Mouse (Mus musculus) stomach, embryonic 16.5 days (tissue): Measurements from ENCODE around the gene Foxn2. TPM values are rescaled to one million over a fixed set of nuclear protein-coding genes. Genes with fewer than 3 reads are reported as not detected.
A peak's percentile ranks its signal among the peaks of the same experiment; 100 is the strongest.

ENCODE experiments used
- ATAC-seq: fragments of 200-750 bp; cut with Nextera tagmentation; 2 replicates; pipeline ENCODE4 v1.8.0; 2017; ENCODE audit warnings: moderate number of reproducible peaks, moderate TSS enrichment; ENCODE audit not compliant: insufficient read depth, low FRiP score
- H3K27ac ChIP-seq: fragments of 300-500 bp; sonication (generic); 2 replicates; pipeline ENCODE4 v1.5.1; 2014; ENCODE audit warnings: low read length
- H3K27me3 ChIP-seq: fragments of 300-500 bp; sonication (generic); 2 replicates; pipeline ENCODE4 v1.6.1; 2014; ENCODE audit warnings: low read length, control low read depth, mixed read lengths; ENCODE audit not compliant: control insufficient read depth, insufficient read depth
- H3K36me3 ChIP-seq: fragments of 300-500 bp; sonication (generic); 2 replicates; pipeline ENCODE4 v1.6.1; 2014; ENCODE audit warnings: low read length; ENCODE audit not compliant: control insufficient read depth, insufficient read depth
- H3K4me1 ChIP-seq: fragments of 300-500 bp; sonication (generic); 2 replicates; pipeline ENCODE4 v1.6.1; 2014; ENCODE audit warnings: low read length, control low read depth, mixed read lengths; ENCODE audit not compliant: control insufficient read depth, insufficient read depth
- H3K4me2 ChIP-seq: fragments of 300-500 bp; sonication (generic); 2 replicates; pipeline ENCODE4 v1.6.1; 2014; ENCODE audit warnings: low read depth, low read length, mixed read lengths
- H3K4me3 ChIP-seq: fragments of 300-500 bp; sonication (generic); replicated peaks from 2 replicates; pipeline ENCODE4 v1.5.1; 2014; ENCODE audit warnings: mild to moderate bottlenecking, low read length
- H3K9ac ChIP-seq: fragments of 300-500 bp; sonication (generic); 2 replicates; pipeline ENCODE4 v1.6.1; 2014; ENCODE audit warnings: low read length
- H3K9me3 ChIP-seq: fragments of 300-500 bp; sonication (generic); replicated peaks from 2 replicates; pipeline ENCODE4 v1.6.1; 2016; ENCODE audit warnings: low read length, control low read depth; ENCODE audit not compliant: control insufficient read depth
- WGBS: fragments of 180-500 bp; shearing (Covaris S2); extraction: QIAGEN DNeasy Blood & Tissue Kit; methylation state at CpG from one replicate; pipeline ENCODE4 v1.1.7; 2014; 5-methylcytosine and 5-hydroxymethylcytosine counted together
- polyA plus RNA-seq: library from polyadenylated mRNA; unstranded; fragments of >200 nt; fragmentation: Nextera tagmentation; extraction: Ambion mirVana; gene quantifications from 2 replicates; pipeline ENCODE4 v1.2.1, GENCODE M21; 2015

Gene Foxn2
- polyA plus RNA-seq, result 19.5 and 20.3 TPM in 2 replicates

GRCm38 (mm10) chr17:88440285-88441000 is at the start of gene Foxn2:
Foxn2 (plus strand) TSS chr17:88440711.
- peak within 1 kb of the TSS; percentile 83 for H3K4me2 ChIP-seq
- H3K27me3 ChIP-seq, result no peaks in the 10 kb centered on the region
- 0 out of 2 replicates have a peak, but pooled peaks cover 11% of the 10 kb centered on the region for H3K4me1 ChIP-seq
- H3K9ac ChIP-seq, result peak within 1 kb of the TSS; percentile 97
- peak within 1 kb of the TSS; percentile 96 for H3K4me3 ChIP-seq
- WGBS, result under 1% methylated on average over 63 of the region's 93 CpGs
- peak; percentile 94 for ATAC-seq
- H3K27ac ChIP-seq, result peak within 1 kb of the TSS; percentile 95
- no peaks in the 10 kb centered on the region for H3K36me3 ChIP-seq
- no peaks in the 10 kb centered on the region; the same call in 1 of the 2 replicates for H3K9me3 ChIP-seq

GRCm38 (mm10) chr17:88397501-88397900 is 43.0 kb upstream of the Foxn2 start:
- H3K9me3 ChIP-seq, result no peaks in the 10 kb centered on the region
- no peak overlapping the region for H3K27ac ChIP-seq
- H3K36me3 ChIP-seq, result no peaks in the 10 kb centered on the region
- H3K9ac ChIP-seq, result no peak overlapping the region
- H3K4me3 ChIP-seq, result no peak overlapping the region
- no peaks in the 10 kb centered on the region for H3K27me3 ChIP-seq
- H3K4me1 ChIP-seq, result no peaks in the 10 kb centered on the region
- no peak overlapping the region for H3K4me2 ChIP-seq
- no peak for ATAC-seq
- WGBS, result 88% methylated on average over 6 of the region's 6 CpGs

- no peak overlapping the region for H3K4me3 ChIP-seq
- H3K27ac ChIP-seq, result no peak overlapping the region
- no peaks in the 10 kb centered on the region for H3K4me1 ChIP-seq
- no peaks in the 10 kb centered on the region for H3K36me3 ChIP-seq
- H3K9ac ChIP-seq, result no peak overlapping the region
- H3K27me3 ChIP-seq, result no peaks in the 10 kb centered on the region
- no peak for ATAC-seq
- no peaks in the 10 kb centered on the region for H3K9me3 ChIP-seq
- WGBS, result 86% methylated on average over 6 of the region's 6 CpGs
- H3K4me2 ChIP-seq, result no peak overlapping the region
Measured at GRCm38 (mm10) chr17:88398090-88398489, 42.4 kb upstream of the Foxn2 start.

- Histone ChIP-seq H3K27ac (no peak overlapping the region), H3K4me3 (no peak overlapping the region), H3K36me3 (no peaks in the 10 kb centered on the region), H3K9ac (no peak overlapping the region), H3K4me1 (no peaks in the 10 kb centered on the region), H3K4me2 (no peak overlapping the region), H3K9me3 (no peaks in the 10 kb centered on the region), H3K27me3 (no peaks in the 10 kb centered on the region)
- 73% methylated on average over 4 of the region's 4 CpGs for WGBS
- no peak for ATAC-seq
Measured at GRCm38 (mm10) chr17:88398854-88399253, 41.7 kb upstream of the Foxn2 start.

GRCm38 (mm10) chr17:88400122-88400521 is 40.4 kb upstream of the Foxn2 start:
- Histone ChIP-seq H3K9me3 (no peaks in the 10 kb centered on the region), H3K4me2 (no peak overlapping the region), H3K27ac (no peak overlapping the region), H3K4me1 (0 out of 2 replicates have a peak, but pooled peaks cover 2% of the 10 kb centered on the region), H3K36me3 (no peaks in the 10 kb centered on the region), H3K9ac (no peak overlapping the region), H3K27me3 (peaks cover 8% of the 10 kb centered on the region; the same call in 1 of the 2 replicates), H3K4me3 (no peak overlapping the region)
- WGBS, result 55% methylated on average over 6 of the region's 6 CpGs
- ATAC-seq, result no peak

- Histone ChIP-seq H3K4me1 (0 out of 2 replicates have a peak, but pooled peaks cover 3% of the 10 kb centered on the region), H3K4me3 (no peak overlapping the region), H3K9ac (no peak overlapping the region), H3K27me3 (peaks cover 9% of the 10 kb centered on the region; the same call in 1 of the 2 replicates), H3K9me3 (no peaks in the 10 kb centered on the region), H3K36me3 (no peaks in the 10 kb centered on the region), H3K27ac (no peak overlapping the region), H3K4me2 (no peak overlapping the region)
- no peak for ATAC-seq
- WGBS, result 59% methylated on average over 15 of the region's 15 CpGs
Measured at GRCm38 (mm10) chr17:88400702-88401475, 39.6 kb upstream of the Foxn2 start.

- no peak overlapping the region for H3K4me2 ChIP-seq
- H3K36me3 ChIP-seq, result no peaks in the 10 kb centered on the region
- no peak for ATAC-seq
- H3K4me1 ChIP-seq, result 0 out of 2 replicates have a peak, but pooled peaks cover 3% of the 10 kb centered on the region
- H3K4me3 ChIP-seq, result no peak overlapping the region
- H3K27ac ChIP-seq, result no peak overlapping the region
- no peaks in the 10 kb centered on the region for H3K9me3 ChIP-seq
- 84% methylated on average over 6 of the region's 6 CpGs for WGBS
- H3K27me3 ChIP-seq, result peaks cover 9% of the 10 kb centered on the region; the same call in 1 of the 2 replicates
- H3K9ac ChIP-seq, result no peak overlapping the region
Measured at GRCm38 (mm10) chr17:88403269-88403668, 37.2 kb upstream of the Foxn2 start.

GRCm38 (mm10) chr17:88404471-88404870 is 36.0 kb upstream of the Foxn2 start:
- no peak for ATAC-seq
- Histone ChIP-seq H3K36me3 (no peaks in the 10 kb centered on the region), H3K9me3 (no peaks in the 10 kb centered on the region), H3K27me3 (peaks cover 9% of the 10 kb centered on the region; the same call in 1 of the 2 replicates), H3K9ac (no peak overlapping the region), H3K27ac (no peak overlapping the region), H3K4me3 (no peak overlapping the region), H3K4me1 (0 out of 2 replicates have a peak, but pooled peaks cover 3% of the 10 kb centered on the region), H3K4me2 (0 out of 2 replicates have a peak overlapping the region, but pooled peaks have one; percentile 40)
- WGBS, result 19% methylated on average over 6 of the region's 6 CpGs

GRCm38 (mm10) chr17:88405076-88405475 is 35.4 kb upstream of the Foxn2 start:
- Histone ChIP-seq H3K27me3 (peaks cover 9% of the 10 kb centered on the region; the same call in 1 of the 2 replicates), H3K4me2 (peak overlapping the region; percentile 40; the same call in 1 of the 2 replicates), H3K4me3 (peak overlapping the region; percentile 10; the same call in 1 of the 2 replicates), H3K36me3 (no peaks in the 10 kb centered on the region), H3K9ac (no peak overlapping the region), H3K4me1 (0 out of 2 replicates have a peak, but pooled peaks cover 3% of the 10 kb centered on the region), H3K27ac (no peak overlapping the region), H3K9me3 (no peaks in the 10 kb centered on the region)
- ATAC-seq, result no peak
- 27% methylated on average over 19 of the region's 19 CpGs for WGBS
